ENCODE assay signal across 8 mouse cellular contexts in genomic region chr7:28741709-28742438, GRCm38 (mm10). TPM values are rescaled to one million over a fixed set of nuclear protein-coding genes. Genes with fewer than 3 reads are reported as not detected.
DNase-seq lines count a peak whose midpoint lies in the region; ATAC-seq lines count a peak whose summit lies in the region.

TSS of gene Mrps12 (minus strand) at chr7:28741820.
TSS of gene Sars2 (plus strand) at chr7:28741992.

- peak within 1 kb of the TSS; percentile 79 for H3K27ac ChIP-seq in hindbrain, embryonic 14.5 days

- H3K9me3 ChIP-seq in hindbrain, embryonic 14.5 days (ENCODE audit: control insufficient read depth, low read length): no peaks in the 10 kb centered on the region

- no peaks in the 10 kb centered on the region for H3K27me3 ChIP-seq in hindbrain, embryonic 14.5 days (ENCODE audit: control insufficient read depth, insufficient read depth, low read length)

- WGBS in hindbrain, embryonic 14.5 days: under 1% methylated on average over 39 of the region's 39 CpGs

- peak; percentile 100 for DNase-seq in R1 (ENCODE audit: low read depth, low spot score)
- peak; percentile 95 to 98 for DNase-seq in cerebellum, postnatal 25 days
- DNase-seq in frontal cortex, postnatal 25 days (ENCODE audit: low spot score in 2 of 2): peak; percentile 93 to 96
- DNase-seq in hindbrain, embryonic 14.5 days (ENCODE audit: low spot score): peak; percentile 97
- DNase-seq in layer of hippocampus, postnatal 36 days: peak; percentile 95 to 96
- peak; percentile 99 for DNase-seq in lung, postnatal 36 days
- peak; percentile 100 for DNase-seq in retina, postnatal 1 day
- peak; percentile 91 to 98 for DNase-seq in urinary bladder, adult 18-20 months (ENCODE audit: low spot score in 2 of 2)

- peak within 1 kb of the TSS; percentile 65 for H3K4me2 ChIP-seq in hindbrain, embryonic 14.5 days (replicated peaks)

- H3K9ac ChIP-seq in hindbrain, embryonic 14.5 days: peak within 1 kb of the TSS; percentile 58

- H3K36me3 ChIP-seq in hindbrain, embryonic 14.5 days (replicated peaks; ENCODE audit: control insufficient read depth, insufficient read depth): peaks cover 31% of the 10 kb centered on the region

- peak within 1 kb of the TSS; percentile 61 for H3K4me3 ChIP-seq in hindbrain, embryonic 14.5 days (replicated peaks; ENCODE audit: low read length)

- peak; percentile 98 for ATAC-seq in hindbrain, embryonic 14.5 days (ENCODE audit: low FRiP score)

- H3K4me1 ChIP-seq in hindbrain, embryonic 14.5 days (replicated peaks; ENCODE audit: control insufficient read depth, insufficient read depth, low read length): peaks cover 11% of the 10 kb centered on the region

RNA-seq across cellular contexts. Expression of gene Mrps12, which starts in this region (rescaled TPM):
- 113 and 118 TPM in 2 replicates for polyA plus RNA-seq in hindbrain, embryonic 14.5 days (2014; fragmentation: Nextera tagmentation; extraction: Ambion mirVana)
- 10 to 100 TPM; 55.7 to 56.6 TPM for total RNA-seq in layer of hippocampus, postnatal 36 days (2021)

RNA-seq across cellular contexts. Expression of gene Sars2, which starts in this region (rescaled TPM):
- polyA plus RNA-seq in hindbrain, embryonic 14.5 days (2014; fragmentation: Nextera tagmentation; extraction: Ambion mirVana): 16.6 and 18.2 TPM in 2 replicates
- total RNA-seq in layer of hippocampus, postnatal 36 days (2021): 10 to 100 TPM in 1 of 2 experiments, 1 to 10 TPM in 1; 9.9 to 11.6 TPM

Comparison
In these comparisons a context has a peak if more than half of its experiments do, and no peak if none do; other contexts are left out.
1. Peak in every context shown above with its lines: DNase-seq, ATAC-seq, H3K4me3 ChIP-seq and H3K27ac ChIP-seq.